Mouse (Mus musculus) E14TG2a.4 (cell line): ENCODE data around the gene Rnft2.

Experiments
- CTCF ChIP-seq: conservative IDR thresholded peaks from 2 replicates; pipeline ENCODE4 v1.5.1; 2014; ENCODE audit warnings: low read length
- NANOG ChIP-seq: IDR thresholded peaks from 2 replicates; pipeline ENCODE4 v1.6.1; 2014; ENCODE audit warnings: borderline replicate concordance, low read length, mixed read lengths
- POU5F1 ChIP-seq: IDR thresholded peaks from 2 replicates; pipeline ENCODE4 v1.6.1; 2014; ENCODE audit warnings: low read length, borderline replicate concordance

GRCm38 (mm10) chr5:118266309-118266708 is 21.4 kb upstream of the Rnft2 start:
- TF ChIP-seq CTCF, result peak; percentile 77
- TF ChIP-seq NANOG, result no peak
- no peak for TF ChIP-seq POU5F1
